Mouse (Mus musculus) stomach, adult 2 months (tissue): ENCODE measurements around the gene Slc41a3. TPM values are rescaled to one million over a fixed set of nuclear protein-coding genes. Genes with fewer than 3 reads are reported as not detected.

Experiments used
- polyA plus RNA-seq: library from polyadenylated mRNA; depleted of rRNA; stranded (reverse); fragments of >200 nt; gene quantifications from 2 replicates; pipeline ENCODE4 v1.2.3, GENCODE M21; 2012; rRNA removed

Gene Slc41a3
- polyA plus RNA-seq = 3.4 and 4.0 TPM in 2 replicates

DNA sequence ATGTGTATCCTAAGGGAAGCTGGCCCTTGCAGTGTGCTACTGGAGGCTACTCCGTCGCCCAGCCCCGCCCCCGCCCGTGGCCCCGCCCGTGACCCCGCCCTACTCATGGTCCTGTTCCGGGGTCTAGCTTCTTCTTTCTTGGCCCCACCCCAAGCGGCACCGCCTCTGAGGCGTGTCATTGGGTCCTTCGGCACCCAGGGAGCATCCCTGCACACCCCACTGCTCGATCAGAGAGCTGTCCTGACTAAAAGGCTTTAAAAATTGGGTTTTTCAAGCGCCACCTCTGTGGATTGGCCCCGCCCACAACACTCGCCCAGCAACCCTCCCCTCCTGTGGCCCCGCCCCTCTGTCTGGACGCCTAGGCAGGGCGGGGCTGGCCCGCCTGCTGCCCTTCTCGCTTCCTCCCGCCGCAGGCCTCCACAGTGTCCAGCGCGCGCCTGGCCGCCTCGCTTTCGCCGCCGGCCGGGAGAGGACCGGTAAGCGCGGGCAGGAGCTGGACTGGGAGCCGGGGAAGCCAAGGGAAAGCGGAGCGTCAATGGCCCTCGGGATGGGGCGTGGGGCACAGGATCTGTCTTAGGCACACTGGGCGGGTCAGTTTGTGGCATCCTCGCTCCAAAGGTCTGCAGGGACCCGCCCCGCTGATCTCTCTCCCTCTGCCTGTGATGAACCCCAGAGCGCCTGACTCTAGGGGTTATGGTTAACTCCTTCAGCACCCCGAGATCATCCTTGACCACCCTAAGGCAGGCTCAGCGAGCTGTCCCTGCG is at the start of gene Slc41a3:
TSS of gene Slc41a3 (plus strand) at position 193 of the 765 bp plus-strand sequence.

Other genes with a start within 250 kb of the Slc41a3 start
- gene Zxdc, start 235.2 kb upstream of the Slc41a3 start, polyA plus RNA-seq = 10.9 and 13.8 TPM in 2 replicates
- 0.03 and 0.35 TPM in 2 replicates for gene Cfap100, start 175.9 kb upstream of the Slc41a3 start, polyA plus RNA-seq
- 20.5 and 34.9 TPM in 2 replicates for gene Klf15, start 142.1 kb upstream of the Slc41a3 start, polyA plus RNA-seq
- gene Aldh1l1, start 118.3 kb upstream of the Slc41a3 start, polyA plus RNA-seq = 11.0 and 11.8 TPM in 2 replicates